ENCODE assay signal across 9 mouse cellular contexts in the genomic region with DNA sequence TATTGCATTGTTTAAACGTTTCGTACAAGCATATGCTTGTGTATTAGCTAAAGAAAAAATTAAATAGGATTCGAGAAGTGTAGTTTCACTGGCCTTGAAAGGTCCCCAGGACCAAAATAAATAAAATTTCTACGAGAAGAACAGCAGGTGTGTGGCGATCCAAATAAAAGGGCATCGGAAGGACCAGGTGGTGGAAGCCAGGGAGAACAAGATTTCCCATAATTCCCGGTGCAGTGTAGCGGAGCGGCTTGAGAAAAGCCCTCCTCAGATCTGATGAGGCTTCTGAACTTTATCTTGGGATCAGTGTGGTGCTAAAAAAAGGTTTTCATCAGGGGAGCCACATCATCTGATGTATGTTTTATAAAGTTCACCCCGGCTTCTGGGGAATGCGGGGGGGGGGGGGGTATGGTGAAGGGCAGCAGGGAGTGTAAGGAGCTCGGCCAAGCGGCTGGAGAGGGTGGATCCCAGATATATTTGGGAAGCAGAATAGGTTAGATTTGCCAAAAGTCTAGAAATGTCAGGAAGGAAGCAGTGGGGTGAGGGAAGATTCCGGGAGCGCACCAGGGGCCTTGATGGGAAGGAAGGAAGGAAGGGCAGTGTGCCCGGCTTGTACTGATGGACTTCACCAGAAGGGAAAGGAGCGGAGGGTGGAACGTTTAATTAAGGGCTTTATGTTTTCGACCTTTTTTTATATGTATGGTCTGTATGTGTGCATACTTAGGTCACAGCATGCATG. TPM values are rescaled to one million over a fixed set of nuclear protein-coding genes. Genes with fewer than 3 reads are reported as not detected.
DNase-seq lines count a peak whose midpoint lies in the region; ATAC-seq and TF ChIP-seq lines count a peak whose summit lies in the region.
"Had no signal": no experiment of that assay in that cellular context is flagged by ENCODE, and none has a peak within 500 bp of the region (broad histone marks: within the 10 kb centered on the region; RNA-seq: fewer than 3 reads in every experiment).

No protein-coding gene starts in this region.

- peak overlapping the region; percentile 84 for H3K4me3 ChIP-seq in E14TG2a.4 (replicated peaks; ENCODE audit: low read length)
- H3K4me3 ChIP-seq in forebrain, embryonic 13.5 days: no peak overlapping the region
- no peak overlapping the region for H3K4me3 ChIP-seq in limb, embryonic 14.5 days (replicated peaks; ENCODE audit: low read length)

- ATAC-seq in forebrain, embryonic 13.5 days: no peak
- no peak for ATAC-seq in limb, embryonic 14.5 days (ENCODE audit: low FRiP score, low read depth)

- 0 out of 2 replicates have a peak overlapping the region, but pooled peaks have one; percentile 11 for H3K27ac ChIP-seq in forebrain, embryonic 13.5 days
- H3K27ac ChIP-seq in limb, embryonic 14.5 days (replicated peaks; ENCODE audit: low read depth, low read length): no peak overlapping the region

- peak overlapping the region; percentile 69 for H3K4me2 ChIP-seq in forebrain, embryonic 13.5 days
- peak overlapping the region; percentile 10; the same call in 1 of the 2 replicates for H3K4me2 ChIP-seq in limb, embryonic 14.5 days (replicated peaks; ENCODE audit: low read depth, low read length, severe bottlenecking)

- no peak for TF ChIP-seq CTCF in E14TG2a.4 (conservative IDR thresholded peaks at IDR 0.05; ENCODE audit: low read length)

- no peaks in the 10 kb centered on the region for H3K27me3 ChIP-seq in E14TG2a.4 (ENCODE audit: insufficient read depth, low read length)
- H3K27me3 ChIP-seq in forebrain, embryonic 13.5 days: no peaks in the 10 kb centered on the region
- H3K27me3 ChIP-seq in limb, embryonic 14.5 days (ENCODE audit: control insufficient read depth, insufficient read depth, low read length): no peaks in the 10 kb centered on the region
- H3K27me3 ChIP-seq: limb, embryonic 15.5 days had no signal

- no peaks in the 10 kb centered on the region for H3K9me3 ChIP-seq in E14TG2a.4 (ENCODE audit: low read length)
- no peaks in the 10 kb centered on the region for H3K9me3 ChIP-seq in forebrain, embryonic 13.5 days (replicated peaks)
- no peaks in the 10 kb centered on the region for H3K9me3 ChIP-seq in limb, embryonic 14.5 days (ENCODE audit: control insufficient read depth, low read length)
- H3K9me3 ChIP-seq: limb, embryonic 15.5 days had no signal

- peak; percentile 94 for DNase-seq in heart, adult 11 months
- no peak for DNase-seq in heart, postnatal 25 days (ENCODE audit: low spot score)
- DNase-seq in limb, embryonic 14.5 days (ENCODE audit: low spot score): no peak
- DNase-seq in right cerebral cortex, postnatal 4 days: no peak
- DNase-seq in gastrocnemius, postnatal 4 days (ENCODE audit: low spot score in 2 of 2): no peak
- DNase-seq in thymus, postnatal 10 days (ENCODE audit: low spot score in 2 of 2): no peak

- 68% methylated on average over 19 of the region's 19 CpGs for WGBS in forebrain, embryonic 13.5 days
- WGBS in limb, embryonic 14.5 days: 70% methylated on average over 19 of the region's 19 CpGs

- H3K9ac ChIP-seq in forebrain, embryonic 13.5 days: no peak overlapping the region
- H3K9ac ChIP-seq in limb, embryonic 14.5 days (ENCODE audit: low read depth, low read length, severe bottlenecking): no peak overlapping the region
- H3K9ac ChIP-seq: limb, embryonic 15.5 days had no signal

- intact Hi-C loops in heart, postnatal 25 days (cut with DNase I): loop anchor here (5.0 kb wide), 2 partner anchors 63 to 178 kb away; a partner anchor contains a TSS

- 0 out of 2 replicates have a peak, but pooled peaks cover 5% of the 10 kb centered on the region for H3K36me3 ChIP-seq in E14TG2a.4 (ENCODE audit: insufficient read depth, low read length)
- H3K36me3 ChIP-seq in forebrain, embryonic 13.5 days (ENCODE audit: poor library complexity, severe bottlenecking): no peaks in the 10 kb centered on the region; the same call in 1 of the 2 replicates
- no peaks in the 10 kb centered on the region for H3K36me3 ChIP-seq in limb, embryonic 14.5 days (ENCODE audit: control insufficient read depth, insufficient read depth, low read length)
- H3K36me3 ChIP-seq: limb, embryonic 15.5 days had no signal

- peaks cover 44% of the 10 kb centered on the region for H3K4me1 ChIP-seq in E14TG2a.4 (replicated peaks; ENCODE audit: low read depth, low read length)
- peaks cover 23% of the 10 kb centered on the region for H3K4me1 ChIP-seq in forebrain, embryonic 13.5 days
- H3K4me1 ChIP-seq in limb, embryonic 14.5 days (ENCODE audit: control insufficient read depth, insufficient read depth, low read length): peaks cover 6% of the 10 kb centered on the region

- TF ChIP-seq POLR2A in limb, embryonic 14.5 days (IDR thresholded peaks at IDR 0.05; ENCODE audit: borderline replicate concordance, extremely low read depth, insufficient read depth, insufficient read length): no peak

RNA-seq across cellular contexts. Expression of a gene that starts 1.8 kb away (rescaled TPM):
- total RNA-seq in heart, postnatal 25 days (2021): not detected
- polyA plus RNA-seq in forebrain, embryonic 13.5 days (2015; fragmentation: Nextera tagmentation; extraction: Ambion mirVana): 0.79 and 0.88 TPM in 2 replicates
- 0.16 and 0.58 TPM in 2 replicates for polyA plus RNA-seq in limb, embryonic 14.5 days (2012; rRNA removed)
- 0.46 TPM in 1 of 2 replicates, not detected in the other for polyA plus RNA-seq in limb, embryonic 14.5 days (2014; fragmentation: Nextera tagmentation; extraction: Ambion mirVana)
- under 1 TPM; 0.60 to 0.83 TPM for total RNA-seq in gastrocnemius, postnatal 4 days (2021)

RNA-seq across cellular contexts. Expression of a gene that starts 1.9 kb away (rescaled TPM):
- 1 to 10 TPM; 3.0 to 3.1 TPM for total RNA-seq in heart, postnatal 25 days (2021)
- 1.5 and 2.0 TPM in 2 replicates for polyA plus RNA-seq in forebrain, embryonic 13.5 days (2015; fragmentation: Nextera tagmentation; extraction: Ambion mirVana)
- polyA plus RNA-seq in limb, embryonic 14.5 days (2012; rRNA removed): 7.1 and 8.9 TPM in 2 replicates
- 0.98 and 1.1 TPM in 2 replicates for polyA plus RNA-seq in limb, embryonic 14.5 days (2014; fragmentation: Nextera tagmentation; extraction: Ambion mirVana)
- total RNA-seq in gastrocnemius, postnatal 4 days (2021): 1 to 10 TPM; 2.5 to 2.6 TPM

RNA-seq across cellular contexts. Expression of a gene that starts 11.5 kb away (rescaled TPM):
- total RNA-seq in heart, postnatal 25 days (2021): 10 to 100 TPM; 23.9 to 26.0 TPM
- 10.7 and 13.0 TPM in 2 replicates for polyA plus RNA-seq in forebrain, embryonic 13.5 days (2015; fragmentation: Nextera tagmentation; extraction: Ambion mirVana)
- polyA plus RNA-seq in limb, embryonic 14.5 days (2012; rRNA removed): 20.6 and 21.2 TPM in 2 replicates
- polyA plus RNA-seq in limb, embryonic 14.5 days (2014; fragmentation: Nextera tagmentation; extraction: Ambion mirVana): 27.0 and 27.6 TPM in 2 replicates
- total RNA-seq in gastrocnemius, postnatal 4 days (2021): 10 to 100 TPM; 15.7 to 20.9 TPM

RNA-seq across cellular contexts. Expression of a gene that starts 36.5 kb away (rescaled TPM):
- total RNA-seq in heart, postnatal 25 days (2021): 100 to 1,000 TPM; 112 TPM
- 22.4 and 24.9 TPM in 2 replicates for polyA plus RNA-seq in forebrain, embryonic 13.5 days (2015; fragmentation: Nextera tagmentation; extraction: Ambion mirVana)
- polyA plus RNA-seq in limb, embryonic 14.5 days (2012; rRNA removed): 177 and 206 TPM in 2 replicates
- polyA plus RNA-seq in limb, embryonic 14.5 days (2014; fragmentation: Nextera tagmentation; extraction: Ambion mirVana): 20.7 and 20.9 TPM in 2 replicates
- 100 to 1,000 TPM; 116 to 126 TPM for total RNA-seq in gastrocnemius, postnatal 4 days (2021)

RNA-seq across cellular contexts. Expression of a gene that starts 45.3 kb away (rescaled TPM):
- 1 to 10 TPM; 1.1 to 1.2 TPM for total RNA-seq in heart, postnatal 25 days (2021)
- polyA plus RNA-seq in forebrain, embryonic 13.5 days (2015; fragmentation: Nextera tagmentation; extraction: Ambion mirVana): 20.8 and 22.8 TPM in 2 replicates
- 38.3 and 41.8 TPM in 2 replicates for polyA plus RNA-seq in limb, embryonic 14.5 days (2012; rRNA removed)
- polyA plus RNA-seq in limb, embryonic 14.5 days (2014; fragmentation: Nextera tagmentation; extraction: Ambion mirVana): 9.3 and 9.4 TPM in 2 replicates
- 10 to 100 TPM; 16.6 TPM for total RNA-seq in gastrocnemius, postnatal 4 days (2021)
